Mouse (Mus musculus): Measurements from ENCODE around the gene Gm45717.

GRCm38 (mm10) chr7:140952441-140952840 is 3.3 kb downstream of the Gm45717 start:
- no peak for TF ChIP-seq GATA1 (IDR thresholded peaks at IDR 0.05; ENCODE audit: low read length)
- TF ChIP-seq TAL1 (IDR thresholded peaks at IDR 0.05; ENCODE audit: low read length), result no peak

All from erythroblast, embryonic 14.5 days (primary cell).